Mouse (Mus musculus): Measurements from ENCODE around the gene Olfr622.

Gene Olfr622

GRCm38 (mm10) chr7:103642602-103643001 lies at the start of gene Olfr622:
Gene Olfr622 (minus strand): TSS chr7:103642702.
- 70% methylated on average over 1 of the region's 1 CpGs for WGBS

GRCm38 (mm10) chr7:103682420-103682819 lies 39.9 kb upstream of the Olfr622 start, which contains the start of gene Olfr625-ps1:
Gene Olfr625-ps1 (plus strand): TSS chr7:103682720.

GRCm38 (mm10) chr7:103671091-103671490 lies 28.6 kb upstream of the Olfr622 start, which contains the start of gene Olfr624:
Gene Olfr624 (minus strand): TSS chr7:103671191.
- WGBS: 90% methylated on average over 2 of the region's 2 CpGs

GRCm38 (mm10) chr7:103663598-103663997 lies 21.1 kb upstream of the Olfr622 start, which contains the start of gene Olfr623:
Gene Olfr623 (minus strand): TSS chr7:103663698.

GRCm38 (mm10) chr7:103644070-103644469 lies 1.6 kb upstream of the Olfr622 start:
- WGBS: 88% methylated on average over 4 of the region's 4 CpGs

GRCm38 (mm10) chr7:103612434-103612833 lies 30.1 kb downstream of the Olfr622 start, which contains the start of gene Olfr620:
Gene Olfr620 (minus strand): TSS chr7:103612534.
- 76% methylated on average over 2 of the region's 2 CpGs for WGBS

- 75% methylated on average over 2 of the region's 2 CpGs for WGBS
These were observed 35.1 kb downstream of the Olfr622 start for GRCm38 (mm10) chr7:103607425-103607824.

GRCm38 (mm10) chr7:103600275-103600674 lies 42.2 kb downstream of the Olfr622 start, which contains the start of gene Olfr619:
Gene Olfr619 (plus strand): TSS chr7:103600575.

GRCm38 (mm10) chr7:103589803-103590202 lies 52.7 kb downstream of the Olfr622 start, which contains the start of gene Olfr618:
Gene Olfr618 (plus strand): TSS chr7:103590103.
- WGBS: 55% methylated on average over 2 of the region's 2 CpGs

Measured in cerebral cortex, adult 2 months (tissue).